Mouse (Mus musculus): ENCODE results near the gene Nfx1.

DNA sequence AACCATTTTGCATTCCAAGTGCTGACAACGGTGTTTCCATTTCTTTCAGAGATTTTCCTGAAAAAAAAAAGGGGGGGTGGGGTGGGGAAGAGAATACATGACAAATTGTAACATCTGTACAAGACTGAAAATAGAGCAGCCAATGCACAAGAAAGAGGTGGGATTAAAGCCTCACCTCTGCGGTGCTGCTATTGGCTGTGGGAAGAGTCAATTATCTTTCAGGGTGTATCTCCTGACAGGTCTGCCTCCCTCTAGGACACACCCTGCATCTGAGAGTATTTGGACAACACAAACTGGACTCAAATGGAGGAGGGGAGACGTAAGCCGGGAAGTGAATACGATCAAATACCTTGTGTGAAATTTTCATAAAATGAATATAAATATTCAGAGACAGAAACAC, 27.1 kb upstream of the Nfx1 start:
- TF ChIP-seq CTCF (IDR thresholded peaks at IDR 0.05; ENCODE audit: low read depth, low read length) (no peak), POLR2A (IDR thresholded peaks at IDR 0.05; ENCODE audit: insufficient read depth, low read length) (no peak)

Measured in ES-Bruce4 (cell line).